Mouse (Mus musculus) heart, embryonic 12.5 days (tissue): ENCODE data around the gene Trim16. TPM values are rescaled to one million over a fixed set of nuclear protein-coding genes. Genes with fewer than 3 reads are reported as not detected.
A peak's percentile ranks its signal among the peaks of the same experiment; 100 is the strongest.

Source experiments
- ATAC-seq: fragments of 200-750 bp; cut with Nextera tagmentation; 2 replicates; pipeline ENCODE4 v1.8.0; 2017; ENCODE audit warnings: moderate TSS enrichment, moderate library complexity; ENCODE audit not compliant: insufficient number of reproducible peaks, low FRiP score
- H3K27ac ChIP-seq: fragments of 300-500 bp; sonication (generic); 2 replicates; pipeline ENCODE4 v1.5.1; 2016; ENCODE audit warnings: mild to moderate bottlenecking, moderate library complexity; ENCODE audit not compliant: poor library complexity, severe bottlenecking
- H3K27me3 ChIP-seq: fragments of 300-500 bp; sonication (generic); replicated peaks from 2 replicates; pipeline ENCODE4 v1.6.1; 2016; ENCODE audit warnings: mild to moderate bottlenecking, moderate library complexity
- H3K36me3 ChIP-seq: fragments of 300-500 bp; sonication (generic); 2 replicates; pipeline ENCODE4 v1.6.1; 2016; ENCODE audit warnings: mild to moderate bottlenecking, moderate library complexity
- H3K4me1 ChIP-seq: fragments of 300-500 bp; sonication (generic); replicated peaks from 2 replicates; pipeline ENCODE4 v1.6.1; 2016; ENCODE audit warnings: mild to moderate bottlenecking
- H3K4me2 ChIP-seq: fragments of 300-500 bp; sonication (generic); 2 replicates; pipeline ENCODE4 v1.6.1; 2016; ENCODE audit warnings: mild to moderate bottlenecking, moderate library complexity
- H3K4me3 ChIP-seq: fragments of 300-500 bp; sonication (generic); 2 replicates; pipeline ENCODE4 v1.5.1; 2016; ENCODE audit warnings: mild to moderate bottlenecking
- H3K9ac ChIP-seq: fragments of 300-500 bp; sonication (generic); 2 replicates; pipeline ENCODE4 v1.6.1; 2016; ENCODE audit warnings: mild to moderate bottlenecking, moderate library complexity
- H3K9me3 ChIP-seq: fragments of 300-500 bp; sonication (generic); replicated peaks from 2 replicates; pipeline ENCODE4 v1.6.1; 2016; ENCODE audit warnings: mild to moderate bottlenecking, moderate library complexity
- WGBS: fragments of 180-500 bp; shearing (Covaris S2); methylation state at CpG from one replicate; pipeline ENCODE4 v1.1.7; 2016; 5-methylcytosine and 5-hydroxymethylcytosine counted together
- polyA plus RNA-seq: library from polyadenylated mRNA; unstranded; fragments of >200 nt; fragmentation: Nextera tagmentation; extraction: Ambion mirVana; gene quantifications from 2 replicates; pipeline ENCODE4 v1.2.1, GENCODE M21; 2016

Gene Trim16
- polyA plus RNA-seq, 1 experiment from 2014 or later = 6.0 TPM

DNA sequence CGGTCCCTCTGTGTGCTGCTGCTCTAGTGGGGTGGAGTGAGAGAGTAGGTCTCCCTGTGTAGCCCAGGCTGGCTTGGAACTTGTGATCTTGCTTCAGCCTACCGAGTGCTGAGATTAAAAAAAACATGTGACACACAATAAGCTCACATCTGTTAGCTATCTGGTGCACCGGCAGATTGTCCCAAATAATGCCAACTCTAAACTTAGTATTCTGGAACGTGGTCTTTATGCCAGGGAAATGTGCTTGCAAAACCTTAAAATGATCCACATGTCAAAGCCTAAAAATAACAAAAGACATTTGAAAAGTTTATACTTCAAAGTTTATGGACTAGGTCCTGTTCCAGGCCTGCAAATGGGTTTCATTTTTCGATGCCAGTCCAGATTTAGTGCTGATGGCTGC, 49.2 kb downstream of the Trim16 start:
- no peak overlapping the region for H3K4me3 ChIP-seq
- no peak overlapping the region for H3K4me2 ChIP-seq
- no peak overlapping the region for H3K27ac ChIP-seq
- no peaks in the 10 kb centered on the region for H3K9me3 ChIP-seq
- no peaks in the 10 kb centered on the region for H3K36me3 ChIP-seq
- H3K9ac ChIP-seq = no peak overlapping the region
- 74% methylated on average over 5 of the region's 5 CpGs for WGBS
- H3K27me3 ChIP-seq = no peaks in the 10 kb centered on the region
- no peaks in the 10 kb centered on the region for H3K4me1 ChIP-seq
- no peak for ATAC-seq

- H3K27ac ChIP-seq = no peak overlapping the region
- no peaks in the 10 kb centered on the region for H3K9me3 ChIP-seq
- no peaks in the 10 kb centered on the region for H3K27me3 ChIP-seq
- ATAC-seq = no peak
- H3K4me3 ChIP-seq = no peak overlapping the region
- no peaks in the 10 kb centered on the region for H3K36me3 ChIP-seq
- no peak overlapping the region for H3K4me2 ChIP-seq
- H3K4me1 ChIP-seq = no peaks in the 10 kb centered on the region
- 69% methylated on average over 8 of the region's 8 CpGs for WGBS
- H3K9ac ChIP-seq = no peak overlapping the region
These were observed 49.8 kb downstream of the Trim16 start for GRCm38 (mm10) chr11:62869715-62870371.

GRCm38 (mm10) chr11:62873479-62873878, 53.4 kb downstream of the Trim16 start:
- no peak for ATAC-seq
- Histone ChIP-seq H3K9ac (no peak overlapping the region), H3K9me3 (no peaks in the 10 kb centered on the region), H3K27me3 (no peaks in the 10 kb centered on the region), H3K4me1 (no peaks in the 10 kb centered on the region), H3K4me2 (no peak overlapping the region), H3K4me3 (no peak overlapping the region), H3K36me3 (no peaks in the 10 kb centered on the region), H3K27ac (no peak overlapping the region)
- 77% methylated on average over 9 of the region's 9 CpGs for WGBS

GRCm38 (mm10) chr11:62875696-62876095, 55.7 kb downstream of the Trim16 start:
- H3K9me3 ChIP-seq = no peaks in the 10 kb centered on the region
- no peak overlapping the region for H3K27ac ChIP-seq
- WGBS = 68% methylated on average over 1 of the region's 1 CpGs
- no peak overlapping the region for H3K4me3 ChIP-seq
- no peak overlapping the region for H3K9ac ChIP-seq
- no peaks in the 10 kb centered on the region for H3K27me3 ChIP-seq
- no peaks in the 10 kb centered on the region for H3K36me3 ChIP-seq
- no peak overlapping the region for H3K4me2 ChIP-seq
- no peak for ATAC-seq
- no peaks in the 10 kb centered on the region for H3K4me1 ChIP-seq

DNA sequence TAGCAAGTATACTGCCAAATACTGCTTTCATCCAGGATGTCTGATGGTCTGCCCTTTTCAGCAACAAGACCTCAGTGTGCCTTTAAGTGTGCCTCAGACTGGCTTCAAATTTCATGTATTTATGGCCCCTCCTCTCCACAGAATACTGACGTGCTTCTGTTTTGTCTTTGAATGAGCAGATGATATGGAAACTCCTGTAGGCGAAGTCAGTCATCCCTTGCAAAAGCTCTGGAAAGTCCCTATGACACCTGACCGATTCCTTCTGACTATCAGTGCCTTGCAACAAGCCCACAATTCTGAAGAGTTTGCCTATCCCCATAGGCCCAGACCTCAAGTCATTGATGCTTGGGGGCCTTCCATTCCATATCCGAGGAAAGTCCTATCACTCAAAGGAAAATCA, 56.4 kb downstream of the Trim16 start:
- H3K9ac ChIP-seq = no peak overlapping the region
- no peaks in the 10 kb centered on the region for H3K4me1 ChIP-seq
- H3K27me3 ChIP-seq = no peaks in the 10 kb centered on the region
- no peak overlapping the region for H3K4me3 ChIP-seq
- H3K4me2 ChIP-seq = no peak overlapping the region
- no peak for ATAC-seq
- no peak overlapping the region for H3K27ac ChIP-seq
- no peaks in the 10 kb centered on the region for H3K9me3 ChIP-seq
- 82% methylated on average over 4 of the region's 4 CpGs for WGBS
- no peaks in the 10 kb centered on the region for H3K36me3 ChIP-seq

DNA sequence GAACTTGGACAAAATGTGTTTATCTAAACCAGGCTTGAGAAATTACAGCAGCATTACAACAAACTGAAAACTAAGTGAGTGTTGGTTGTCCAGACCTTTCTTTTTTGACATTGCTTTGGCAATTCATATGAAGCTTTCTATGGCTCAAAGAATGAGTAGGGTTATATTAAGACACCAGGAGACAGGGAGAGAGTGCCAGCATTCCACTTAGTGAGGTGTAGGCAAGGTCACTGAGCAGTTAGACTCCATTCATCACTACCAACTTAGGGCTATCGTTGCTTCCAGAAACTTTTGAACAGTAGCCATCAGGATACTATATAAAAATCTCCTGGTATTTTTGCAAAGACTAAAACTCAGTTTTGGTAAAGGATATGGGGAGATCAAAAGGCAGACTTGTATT, 57.4 kb downstream of the Trim16 start:
- 69% methylated on average over 1 of the region's 1 CpGs for WGBS
- H3K4me2 ChIP-seq = no peak overlapping the region
- H3K36me3 ChIP-seq = peaks cover 4% of the 10 kb centered on the region; the same call in 1 of the 2 replicates
- no peak overlapping the region for H3K9ac ChIP-seq
- H3K9me3 ChIP-seq = no peaks in the 10 kb centered on the region
- no peaks in the 10 kb centered on the region for H3K4me1 ChIP-seq
- no peak overlapping the region for H3K27ac ChIP-seq
- ATAC-seq = no peak
- H3K4me3 ChIP-seq = no peak overlapping the region
- H3K27me3 ChIP-seq = no peaks in the 10 kb centered on the region

DNA sequence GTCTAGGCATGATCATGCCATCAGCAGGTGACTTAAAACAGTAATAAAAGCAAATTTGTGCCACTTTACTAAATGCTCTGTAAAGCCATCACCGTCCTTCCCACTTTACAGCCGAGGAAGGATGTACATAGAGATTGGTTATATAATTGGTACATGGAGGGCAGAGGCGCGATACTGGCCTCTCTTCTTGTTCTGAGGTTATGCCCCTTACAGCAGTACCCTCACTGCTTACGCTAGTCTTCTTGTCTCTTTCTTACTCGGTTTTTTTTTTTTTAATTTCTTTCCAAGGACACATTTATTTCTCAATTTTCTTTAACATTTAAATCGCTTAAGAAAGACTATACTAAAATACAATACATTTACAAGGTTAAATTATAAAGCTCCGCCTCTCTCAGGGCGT, 58.7 kb downstream of the Trim16 start:
- Histone ChIP-seq H3K4me2 (peak overlapping the region; percentile 82), H3K9me3 (no peaks in the 10 kb centered on the region), H3K36me3 (peaks cover 12% of the 10 kb centered on the region), H3K4me3 (peak overlapping the region; percentile 82), H3K4me1 (no peaks in the 10 kb centered on the region), H3K27me3 (no peaks in the 10 kb centered on the region), H3K9ac (peak overlapping the region; percentile 56; the same call in 1 of the 2 replicates), H3K27ac (no peak overlapping the region)
- ATAC-seq = no peak
- 28% methylated on average over 9 of the region's 9 CpGs for WGBS

DNA sequence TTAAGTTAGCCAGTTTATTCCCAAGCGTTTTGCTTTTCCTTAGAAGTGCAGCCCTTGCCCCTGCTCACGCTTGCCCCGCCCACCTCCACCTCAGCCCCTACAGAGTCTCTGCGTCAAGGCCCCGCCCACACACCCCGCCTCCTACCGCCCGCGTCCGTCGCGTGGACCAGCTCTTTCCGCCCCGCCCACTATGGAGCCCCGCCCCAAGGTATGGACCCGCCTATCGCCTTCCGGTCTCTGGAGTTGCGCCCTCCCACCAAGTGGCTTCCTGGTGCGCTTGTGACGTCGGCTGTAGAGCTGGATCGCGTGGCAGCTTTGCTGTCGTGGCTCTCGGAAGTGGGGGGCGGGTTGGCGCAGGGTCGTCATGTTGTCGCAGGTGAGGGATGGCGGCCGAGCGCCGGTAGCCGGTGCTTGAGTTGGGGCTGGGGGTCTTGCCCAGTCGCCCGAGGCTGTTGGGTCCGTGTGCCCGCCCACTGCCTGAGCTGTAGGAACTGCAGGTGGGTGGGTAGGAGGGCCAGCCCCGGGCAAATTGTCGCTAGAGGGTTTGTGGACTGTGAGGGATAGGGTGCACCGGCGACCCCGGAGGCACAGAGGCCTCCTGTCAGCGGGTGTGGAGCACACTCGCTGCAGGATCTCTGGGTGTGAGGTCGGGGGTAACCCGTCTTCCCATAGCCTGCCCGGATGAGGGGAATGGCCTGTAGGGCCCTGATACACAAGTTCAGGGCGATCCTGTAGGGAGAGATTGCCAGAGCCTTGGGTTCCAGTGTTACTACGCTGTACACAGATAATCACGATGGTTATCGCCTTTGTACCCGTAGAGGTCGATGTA, 59.4 kb downstream of the Trim16 start, which contains the start of gene Tvp23b:
Gene Tvp23b (plus strand): TSS at position 236 of the 829 bp plus-strand sequence.
- Histone ChIP-seq H3K36me3 (peaks cover 19% of the 10 kb centered on the region), H3K4me2 (peak within 1 kb of the TSS; percentile 82), H3K4me1 (no peaks in the 10 kb centered on the region), H3K27me3 (no peaks in the 10 kb centered on the region), H3K9me3 (no peaks in the 10 kb centered on the region), H3K9ac (peak within 1 kb of the TSS; percentile 92), H3K4me3 (peak within 1 kb of the TSS; percentile 82), H3K27ac (peak within 1 kb of the TSS; percentile 82)
- under 1% methylated on average over 55 of the region's 55 CpGs for WGBS
- ATAC-seq = peak; percentile 99

DNA sequence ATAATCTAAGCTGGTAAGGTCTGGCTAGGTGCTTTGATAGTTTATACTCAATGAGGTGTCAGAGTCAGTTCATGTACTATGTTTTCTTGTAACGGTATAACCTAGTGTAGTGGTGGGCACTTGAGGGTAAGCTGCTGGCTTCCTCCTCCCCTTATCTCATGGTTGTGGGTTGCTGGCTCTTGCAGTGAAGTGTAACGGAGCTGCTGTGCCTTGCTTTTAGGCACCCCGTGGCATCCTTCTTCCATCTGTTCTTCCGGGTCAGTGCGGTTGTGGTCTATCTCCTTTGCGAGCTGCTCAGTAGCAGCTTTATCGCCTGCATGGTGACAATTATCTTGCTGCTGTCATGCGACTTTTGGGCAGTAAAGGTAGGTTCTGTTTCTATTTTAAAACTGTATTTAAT, 63.4 kb downstream of the Trim16 start:
- H3K36me3 ChIP-seq = peaks cover 52% of the 10 kb centered on the region
- no peaks in the 10 kb centered on the region for H3K9me3 ChIP-seq
- H3K27ac ChIP-seq = no peak overlapping the region
- ATAC-seq = no peak
- no peak overlapping the region for H3K4me2 ChIP-seq
- H3K9ac ChIP-seq = no peak overlapping the region
- WGBS = 78% methylated on average over 8 of the region's 8 CpGs
- no peaks in the 10 kb centered on the region for H3K4me1 ChIP-seq
- H3K27me3 ChIP-seq = no peaks in the 10 kb centered on the region
- no peak overlapping the region for H3K4me3 ChIP-seq

- no peak for ATAC-seq
- WGBS = 85% methylated on average over 5 of the region's 5 CpGs
- Histone ChIP-seq H3K9me3 (no peaks in the 10 kb centered on the region), H3K27ac (no peak overlapping the region), H3K9ac (no peak overlapping the region), H3K36me3 (peaks cover 67% of the 10 kb centered on the region), H3K4me1 (no peaks in the 10 kb centered on the region), H3K4me3 (no peak overlapping the region), H3K4me2 (no peak overlapping the region), H3K27me3 (no peaks in the 10 kb centered on the region)
These were observed 65.3 kb downstream of the Trim16 start for GRCm38 (mm10) chr11:62885323-62885722.

GRCm38 (mm10) chr11:62890796-62891195, 70.8 kb downstream of the Trim16 start:
- no peaks in the 10 kb centered on the region for H3K4me1 ChIP-seq
- H3K4me3 ChIP-seq = no peak overlapping the region
- no peaks in the 10 kb centered on the region for H3K9me3 ChIP-seq
- no peak for ATAC-seq
- H3K27ac ChIP-seq = no peak overlapping the region
- 93% methylated on average over 4 of the region's 4 CpGs for WGBS
- H3K4me2 ChIP-seq = no peak overlapping the region
- peaks cover 67% of the 10 kb centered on the region for H3K36me3 ChIP-seq
- no peak overlapping the region for H3K9ac ChIP-seq
- no peaks in the 10 kb centered on the region for H3K27me3 ChIP-seq
